Mouse (Mus musculus) liver, embryonic 14.5 days (tissue): ENCODE results near the gene Pxk. TPM values are rescaled to one million over a fixed set of nuclear protein-coding genes. Genes with fewer than 3 reads are reported as not detected.

Experiments used
- ATAC-seq: fragments of 200-750 bp; cut with Nextera tagmentation; 2 replicates; pipeline ENCODE4 v1.8.0; 2017; ENCODE audit warnings: moderate number of reproducible peaks, mild to moderate bottlenecking, moderate library complexity; ENCODE audit not compliant: insufficient read depth
- DNase-seq, 3 experiments: peaks; one replicate each; pipeline ENCODE4 v3.0.0-alpha.2; 2012 to 2013; ENCODE audit warnings: low read depth in 3 of 3, low spot score in 3 of 3
- H3K27ac ChIP-seq: fragments of 300-500 bp; sonication (generic); 2 replicates; pipeline ENCODE4 v1.5.1; 2014; ENCODE audit warnings: moderate library complexity, mild to moderate bottlenecking, control low read depth, inconsistent platforms
- H3K27me3 ChIP-seq: fragments of 300-500 bp; sonication (generic); 2 replicates; pipeline ENCODE4 v1.6.1; 2014; ENCODE audit warnings: mild to moderate bottlenecking, low read length, moderate library complexity; ENCODE audit not compliant: control insufficient read depth, insufficient read depth
- H3K36me3 ChIP-seq: fragments of 300-500 bp; sonication (generic); replicated peaks from 2 replicates; pipeline ENCODE4 v1.6.1; 2014; ENCODE audit warnings: low read depth; ENCODE audit not compliant: control insufficient read depth, insufficient read depth
- H3K4me1 ChIP-seq, 2 experiments: fragments of 200-500 bp in 1 of 2; fragments of 300-500 bp in 1 of 2; sonication (generic) in 1 of 2; replicated peaks; 2 replicates each; pipeline ENCODE4 v1.6.1; 2012 to 2014; ENCODE audit warnings: antibody characterized with exemption in 1 of 2, inconsistent platforms in 1 of 2, low read length in 1 of 2; ENCODE audit not compliant: control insufficient read depth in 2 of 2, insufficient read depth in 2 of 2
- H3K4me2 ChIP-seq: fragments of 300-500 bp; sonication (generic); 2 replicates; pipeline ENCODE4 v1.6.1; 2014; ENCODE audit warnings: low read depth, mild to moderate bottlenecking, control low read depth, moderate library complexity
- H3K4me3 ChIP-seq, 2 experiments: fragments of 200-500 bp in 1 of 2; fragments of 300-500 bp in 1 of 2; sonication (generic) in 1 of 2; 2 replicates each; pipeline ENCODE4 v1.5.1; 2012 to 2014; ENCODE audit warnings: low read depth in 2 of 2, low read length in 2 of 2, mild to moderate bottlenecking in 2 of 2, control low read depth in 1 of 2, inconsistent platforms in 1 of 2, moderate library complexity in 1 of 2; ENCODE audit not compliant: insufficient read depth in 1 of 2
- H3K9ac ChIP-seq: fragments of 300-500 bp; sonication (generic); replicated peaks from 2 replicates; pipeline ENCODE4 v1.6.1; 2014; ENCODE audit warnings: mild to moderate bottlenecking, control low read depth, moderate library complexity
- H3K9me3 ChIP-seq: fragments of 300-500 bp; sonication (generic); 2 replicates; pipeline ENCODE4 v1.6.1; 2016; ENCODE audit warnings: low read length, mixed read lengths; ENCODE audit not compliant: control insufficient read depth
- CTCF ChIP-seq: IDR thresholded peaks from 2 replicates; pipeline ENCODE4 v1.5.1; 2016; ENCODE audit warnings: antibody characterized with exemption, low read depth, control low read depth
- EP300 ChIP-seq: IDR thresholded peaks from 2 replicates; pipeline ENCODE4 v1.6.1; 2016; ENCODE audit warnings: antibody characterized with exemption, low read depth
- WGBS: fragments of 180-500 bp; shearing (Covaris S2); extraction: QIAGEN DNeasy Blood & Tissue Kit; methylation state at CpG from one replicate; pipeline ENCODE4 v1.1.7; 2014; ENCODE audit not compliant: insufficient replicate concordance; 5-methylcytosine and 5-hydroxymethylcytosine counted together
- polyA plus RNA-seq, 2 experiments: library from polyadenylated mRNA; depleted of rRNA in 1 of 2; stranded (reverse) in 1 of 2; unstranded in 1 of 2; fragments of >200 nt; fragmentation: Nextera tagmentation in 1 of 2; extraction: Ambion mirVana in 1 of 2; gene quantifications; 2 replicates each; pipeline versions ENCODE4 v1.2.1 to v1.2.3; 2012 to 2014

The Pxk gene
- polyA plus RNA-seq, 2 experiments = 7.1 to 10.3 TPM

- H3K9me3 ChIP-seq = no peaks in the 10 kb centered on the region
- H3K27me3 ChIP-seq = no peaks in the 10 kb centered on the region
- H3K4me1 ChIP-seq = peaks cover 0 to 7% of the 10 kb centered on the region in 2 experiments; a peak in 3 of 4 replicates
- DNase-seq (no peak), ATAC-seq (no peak)
- no peak overlapping the region for H3K9ac ChIP-seq
- TF ChIP-seq EP300 (no peak), CTCF (no peak)
- no peaks in the 10 kb centered on the region for H3K36me3 ChIP-seq
- H3K4me2 ChIP-seq = no peak overlapping the region
- WGBS = 77% methylated on average over 8 of the region's 8 CpGs
- no peak overlapping the region for H3K27ac ChIP-seq
- no peak overlapping the region for H3K4me3 ChIP-seq
Observed at GRCm38 (mm10) chr14:8101886-8102285, 3.9 kb downstream of the Pxk start.

- no peaks in the 10 kb centered on the region for H3K36me3 ChIP-seq
- H3K9me3 ChIP-seq = no peaks in the 10 kb centered on the region
- H3K4me3 ChIP-seq = no peak overlapping the region
- WGBS = 80% methylated on average over 12 of the region's 12 CpGs
- H3K4me2 ChIP-seq = no peak overlapping the region
- no peak for ATAC-seq
- TF ChIP-seq CTCF = no peak
- no peak for TF ChIP-seq EP300
- no peak overlapping the region for H3K27ac ChIP-seq
- H3K9ac ChIP-seq = no peak overlapping the region
- no peaks in the 10 kb centered on the region for H3K27me3 ChIP-seq
- no peak for DNase-seq
- H3K4me1 ChIP-seq = peaks cover 0 to 7% of the 10 kb centered on the region in 2 experiments; a peak in 3 of 4 replicates
Observed at GRCm38 (mm10) chr14:8102676-8103075, 4.7 kb downstream of the Pxk start.

- Histone ChIP-seq H3K4me1 (no peaks in the 10 kb centered on the region), H3K27me3 (no peaks in the 10 kb centered on the region), H3K4me3 (no peak overlapping the region), H3K27ac (no peak overlapping the region), H3K9ac (no peak overlapping the region), H3K9me3 (no peaks in the 10 kb centered on the region), H3K4me2 (no peak overlapping the region), H3K36me3 (no peaks in the 10 kb centered on the region)
- no peak for TF ChIP-seq CTCF
- no peak for TF ChIP-seq EP300
- ATAC-seq (no peak), DNase-seq (no peak)
- WGBS = 69% methylated on average over 4 of the region's 4 CpGs
Observed at GRCm38 (mm10) chr14:8108047-8108446, 10.0 kb downstream of the Pxk start.

DNA sequence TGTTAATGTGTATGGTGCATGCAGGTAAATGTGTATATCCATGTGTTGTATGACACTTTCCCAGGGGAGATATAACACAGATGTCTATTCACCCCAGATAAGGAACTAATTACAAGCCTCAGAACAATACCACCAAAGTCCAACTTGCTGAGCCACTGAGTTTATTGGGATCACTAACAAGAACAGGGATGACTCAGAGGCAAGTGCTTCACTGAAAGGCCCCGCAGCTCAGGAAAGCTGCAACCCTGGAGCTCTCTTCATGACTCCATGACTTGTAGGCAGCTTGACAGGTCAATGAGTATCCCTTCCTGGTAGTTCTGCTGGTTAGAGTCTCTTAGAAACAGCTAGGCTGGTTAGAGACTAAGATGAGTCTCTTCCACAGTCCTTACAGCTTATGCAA lies 11.0 kb downstream of the Pxk start:
- Histone ChIP-seq H3K4me1 (no peaks in the 10 kb centered on the region), H3K4me2 (no peak overlapping the region), H3K9me3 (no peaks in the 10 kb centered on the region), H3K27me3 (no peaks in the 10 kb centered on the region), H3K4me3 (no peak overlapping the region), H3K36me3 (no peaks in the 10 kb centered on the region), H3K27ac (no peak overlapping the region), H3K9ac (no peak overlapping the region)
- ATAC-seq (no peak), DNase-seq (no peak)
- no peak for TF ChIP-seq CTCF
- no peak for TF ChIP-seq EP300
- WGBS = 76% methylated on average over 1 of the region's 1 CpGs

DNA sequence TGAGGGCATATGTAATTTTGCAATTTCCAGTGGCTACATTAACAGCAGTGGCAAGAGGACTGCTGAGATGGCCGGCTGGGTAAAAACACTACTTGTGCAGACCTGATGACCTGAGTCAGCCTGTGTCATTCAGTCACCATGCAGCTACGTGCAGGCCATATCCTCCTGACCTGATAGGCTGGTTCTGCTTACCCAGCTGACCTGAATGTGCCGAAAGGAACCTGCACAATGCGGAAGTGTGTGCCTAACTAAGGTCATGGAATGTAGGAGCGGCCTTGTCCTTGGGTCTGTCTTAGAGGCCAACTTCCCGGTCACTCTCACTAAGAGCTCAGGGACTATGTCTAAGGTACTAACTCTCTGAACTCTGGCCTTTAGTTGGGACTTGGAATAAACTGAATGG lies 13.5 kb downstream of the Pxk start:
- H3K9me3 ChIP-seq = no peaks in the 10 kb centered on the region
- H3K36me3 ChIP-seq = no peaks in the 10 kb centered on the region
- no peak overlapping the region for H3K4me3 ChIP-seq
- H3K27ac ChIP-seq = no peak overlapping the region
- TF ChIP-seq EP300 (no peak), CTCF (no peak)
- 71% methylated on average over 6 of the region's 6 CpGs for WGBS
- H3K4me2 ChIP-seq = no peak overlapping the region
- ATAC-seq (no peak), DNase-seq (no peak)
- no peaks in the 10 kb centered on the region for H3K27me3 ChIP-seq
- no peak overlapping the region for H3K9ac ChIP-seq
- no peaks in the 10 kb centered on the region for H3K4me1 ChIP-seq
